Mouse (Mus musculus): ENCODE measurements around the gene Trmt1.
A peak's percentile ranks its signal among the peaks of the same experiment; 100 is the strongest.
"Not testable (repeated sequence)": the region's sequence is repeated elsewhere in the genome, so short reads cannot be mapped to it uniquely, and the experiment has no call there.

The Trmt1 gene

DNA sequence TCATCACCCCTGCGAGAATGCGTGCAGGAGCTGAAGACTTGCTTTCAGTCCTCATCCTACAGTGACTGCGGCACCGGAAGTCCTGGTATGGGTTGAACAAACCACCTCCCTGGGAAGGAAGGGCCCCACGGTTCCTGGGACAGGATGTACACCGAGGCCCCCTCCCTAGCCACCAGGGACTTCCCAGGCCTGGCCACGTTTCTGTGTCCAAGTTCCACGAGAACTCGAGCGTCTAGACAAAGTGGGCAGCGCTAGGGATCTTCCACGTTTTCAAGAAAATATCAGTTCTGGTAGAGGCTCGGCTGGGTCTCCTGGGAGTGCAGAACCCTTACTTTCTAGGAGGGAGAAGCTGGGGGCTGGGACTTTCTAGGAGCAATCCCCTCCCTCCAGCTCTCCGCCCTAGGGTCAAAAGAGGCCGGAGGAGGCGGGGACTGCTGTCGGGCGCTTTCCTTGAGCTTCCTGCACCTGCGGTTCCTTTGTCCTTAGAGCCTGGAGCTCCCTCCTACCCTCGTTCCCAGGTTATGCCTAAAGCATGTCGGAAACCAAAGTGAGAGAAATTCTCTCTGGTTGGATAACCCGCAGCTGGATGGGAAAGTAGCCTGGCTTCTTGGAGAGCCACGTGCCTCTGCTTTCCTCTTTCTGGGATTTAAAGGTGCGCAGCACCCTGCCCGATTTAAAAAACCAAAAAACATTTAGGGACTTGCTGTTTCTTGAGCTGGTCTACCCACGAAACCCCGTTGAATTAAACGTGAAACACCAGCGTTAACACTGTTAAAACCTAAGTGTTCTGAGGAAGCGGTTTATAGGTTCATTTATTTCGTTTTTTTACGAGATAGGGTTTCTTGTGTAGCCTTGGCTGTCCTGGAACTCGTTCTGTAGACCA lies 25.9 kb upstream of the Trmt1 start:
- peak; percentile 46 for DNase-seq (ENCODE audit: low spot score)

- peak; percentile 79 for DNase-seq (ENCODE audit: low spot score)
These were observed 25.2 kb upstream of the Trmt1 start for GRCm38 (mm10) chr8:84660819-84661457.

DNA sequence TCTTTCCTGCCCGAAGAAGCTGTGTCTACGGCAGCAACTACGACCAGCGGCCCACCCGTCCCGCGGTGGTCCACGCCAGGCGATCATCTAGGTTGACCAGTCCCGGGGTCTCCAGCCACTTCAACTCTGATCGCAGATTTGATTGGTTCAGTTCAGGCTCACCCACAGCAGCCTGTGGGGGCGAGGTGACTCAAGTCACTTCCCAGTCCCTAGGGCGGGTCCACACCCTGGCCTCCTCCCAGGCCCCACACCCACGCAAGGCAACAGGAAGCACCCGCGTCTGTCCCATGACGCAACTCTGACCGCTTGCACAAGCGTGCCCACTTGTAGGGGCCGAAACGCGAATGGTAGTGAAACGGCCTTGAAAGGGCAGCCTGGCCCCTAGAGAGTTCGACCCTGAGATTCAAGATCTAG lies 24.6 kb upstream of the Trmt1 start:
- peak; percentile 90 for DNase-seq (ENCODE audit: low spot score)

DNA sequence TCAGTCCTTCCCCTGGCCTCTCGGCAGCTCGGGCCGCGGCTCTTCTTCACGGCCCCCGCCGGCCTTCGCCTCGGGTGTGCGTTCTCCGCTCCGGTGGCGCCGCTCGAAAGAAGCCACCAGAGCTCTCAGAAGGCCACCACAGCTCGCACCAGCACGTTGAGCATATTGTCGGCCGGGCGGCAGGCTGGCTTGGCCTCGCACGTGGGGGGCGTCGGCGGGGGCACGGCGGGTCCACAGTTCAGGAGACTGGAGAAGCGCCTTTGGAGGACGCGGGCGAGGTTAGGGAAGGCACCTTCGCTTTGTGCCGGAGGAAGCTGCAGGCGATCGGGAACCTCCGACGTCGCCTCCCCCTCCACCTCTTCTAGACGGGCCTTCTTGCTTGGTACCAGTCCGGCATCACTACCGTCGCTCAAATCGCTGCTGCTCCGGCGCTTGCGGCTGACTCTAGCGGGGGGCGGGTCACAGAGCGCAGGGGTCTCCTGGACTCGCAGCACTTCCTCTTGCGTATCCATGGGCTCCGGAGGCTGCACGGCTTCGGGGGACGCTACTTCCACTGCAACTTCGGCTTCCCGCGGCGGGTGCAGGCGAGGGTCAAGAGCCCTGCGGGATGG lies 24.0 kb upstream of the Trmt1 start:
- peak; percentile 42 for DNase-seq (ENCODE audit: low spot score)

GRCm38 (mm10) chr8:84662581-84663065 lies 23.5 kb upstream of the Trmt1 start, which contains the start of gene Ier2:
Gene Ier2 (minus strand): TSS chr8:84662852.
- DNase-seq (ENCODE audit: low spot score): peak; percentile 95

- peak; percentile 95 for DNase-seq (ENCODE audit: low spot score)
These were observed 22.4 kb upstream of the Trmt1 start for GRCm38 (mm10) chr8:84663483-84664327.

DNA sequence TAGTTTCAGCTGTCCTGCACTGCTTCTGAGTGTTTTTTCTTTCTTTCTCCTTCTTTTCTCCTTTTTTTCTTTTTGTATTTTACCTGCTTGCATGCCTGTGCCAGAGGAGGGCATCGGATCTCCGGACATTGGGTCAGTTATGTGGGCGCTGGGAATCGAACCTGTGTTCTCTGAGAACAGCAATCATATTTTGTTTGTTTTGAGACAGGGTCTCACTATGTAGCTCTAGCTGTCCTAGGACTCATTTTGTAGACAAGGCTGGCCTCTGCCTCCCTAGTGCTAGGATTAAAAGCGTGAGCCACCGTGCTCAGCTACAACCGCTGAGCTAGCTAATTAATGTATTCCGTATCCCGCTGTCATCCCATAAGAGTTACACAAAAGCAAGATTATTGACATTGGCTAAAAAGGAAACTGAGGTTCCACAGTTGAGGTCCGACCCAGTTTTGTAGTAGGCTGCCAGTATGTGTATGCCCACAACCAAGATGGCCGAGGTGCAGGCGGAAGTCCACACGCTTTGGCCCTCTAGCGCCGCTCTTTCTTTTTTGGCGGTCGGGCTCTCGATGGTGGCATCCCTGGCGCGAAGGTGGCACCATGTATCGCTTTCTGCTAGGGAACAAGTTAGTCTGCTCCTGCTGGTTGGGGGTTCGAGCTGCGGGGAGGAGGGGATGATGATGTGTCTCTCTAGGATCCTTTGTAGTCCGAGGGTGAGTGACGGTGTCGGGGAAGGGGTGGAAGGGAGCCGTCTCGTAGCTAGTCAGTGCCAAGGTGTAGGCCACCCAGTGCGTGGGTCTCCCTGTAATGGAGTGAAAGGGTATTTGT lies 21.3 kb upstream of the Trmt1 start:
- DNase-seq (ENCODE audit: low spot score): peak; percentile 67

GRCm38 (mm10) chr8:84665385-84665893 lies 20.7 kb upstream of the Trmt1 start:
- DNase-seq (ENCODE audit: low spot score): no peak

DNA sequence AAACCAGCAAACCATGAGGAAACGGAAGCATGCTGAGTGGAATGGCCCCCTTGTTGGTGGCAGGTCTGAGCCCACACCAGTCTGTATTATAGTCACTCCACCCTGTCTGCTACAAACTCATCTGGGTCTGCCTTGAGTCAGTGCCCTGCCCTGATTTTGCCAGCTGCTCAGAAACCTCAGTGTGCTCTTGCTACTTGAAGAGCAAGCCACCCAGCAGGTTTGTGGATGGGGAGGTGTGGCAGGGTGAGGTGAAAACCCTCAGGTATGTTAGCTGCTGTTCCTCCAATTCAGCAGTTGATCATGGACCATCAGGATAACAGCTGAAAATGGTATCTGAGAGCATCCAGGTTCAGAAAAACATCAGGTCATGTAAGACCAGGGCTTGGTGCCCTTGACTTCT lies 18.0 kb upstream of the Trmt1 start:
- DNase-seq (ENCODE audit: low spot score): no peak

DNA sequence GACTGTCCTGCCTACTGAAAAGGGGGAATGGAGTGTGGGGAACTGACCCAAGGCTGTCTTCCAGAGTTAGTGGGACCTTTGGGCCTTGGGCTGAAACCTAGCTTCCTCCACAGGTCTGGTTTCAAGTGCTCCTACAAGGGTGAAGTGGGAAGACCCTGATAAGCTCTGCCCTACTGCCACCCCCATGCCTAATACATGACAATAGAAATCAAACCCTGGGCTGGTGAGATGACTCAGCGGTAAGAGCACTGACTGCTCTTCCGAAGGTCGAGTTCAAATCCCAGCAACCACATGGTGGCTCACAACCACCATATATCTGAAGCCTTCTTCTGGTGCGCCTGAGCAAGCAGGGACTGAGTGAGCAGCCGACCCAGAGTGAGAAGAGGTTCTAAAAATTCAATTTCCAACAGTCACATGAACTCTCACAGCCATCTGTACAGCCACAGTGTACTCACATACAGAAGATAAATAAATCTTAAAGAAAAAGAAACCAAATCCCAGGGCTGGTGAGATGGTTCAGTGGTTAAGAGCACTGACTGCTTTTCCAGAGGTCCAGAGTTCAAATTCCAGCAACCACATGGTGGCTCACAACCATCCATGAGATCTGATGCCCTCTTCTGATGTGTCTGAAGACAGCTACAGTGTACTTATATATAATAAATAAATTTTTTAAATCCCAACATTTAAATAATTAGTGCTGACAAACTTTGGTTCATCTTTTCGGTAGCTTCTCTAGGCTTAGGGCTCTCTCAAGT lies 17.2 kb upstream of the Trmt1 start:
- DNase-seq (ENCODE audit: low spot score): no peak

GRCm38 (mm10) chr8:84670295-84671006 lies 15.7 kb upstream of the Trmt1 start:
- not testable (repeated sequence) for DNase-seq (ENCODE audit: low spot score)

DNA sequence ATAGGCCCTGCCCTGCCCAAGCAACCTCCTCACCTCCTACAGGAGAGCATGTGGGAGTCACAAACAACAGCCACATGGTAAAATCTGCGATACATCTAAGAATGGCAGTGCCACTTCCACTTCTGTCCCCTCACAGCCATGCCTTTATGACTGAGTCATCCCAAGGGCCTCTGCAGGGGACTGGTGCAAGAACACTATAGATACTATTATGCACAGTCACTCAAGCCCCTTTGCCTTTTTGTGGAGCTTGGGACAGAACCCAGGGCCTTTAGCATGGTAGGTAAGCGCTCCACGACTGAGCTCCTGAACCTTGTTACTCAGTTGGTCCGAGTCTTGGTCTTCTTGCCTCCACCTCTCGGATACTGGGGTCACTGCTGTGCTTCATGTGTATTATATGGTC lies 8.8 kb upstream of the Trmt1 start:
- no peak for DNase-seq (ENCODE audit: low spot score)

GRCm38 (mm10) chr8:84681476-84681875 lies 4.6 kb upstream of the Trmt1 start:
- no peak for DNase-seq (ENCODE audit: low spot score)

DNA sequence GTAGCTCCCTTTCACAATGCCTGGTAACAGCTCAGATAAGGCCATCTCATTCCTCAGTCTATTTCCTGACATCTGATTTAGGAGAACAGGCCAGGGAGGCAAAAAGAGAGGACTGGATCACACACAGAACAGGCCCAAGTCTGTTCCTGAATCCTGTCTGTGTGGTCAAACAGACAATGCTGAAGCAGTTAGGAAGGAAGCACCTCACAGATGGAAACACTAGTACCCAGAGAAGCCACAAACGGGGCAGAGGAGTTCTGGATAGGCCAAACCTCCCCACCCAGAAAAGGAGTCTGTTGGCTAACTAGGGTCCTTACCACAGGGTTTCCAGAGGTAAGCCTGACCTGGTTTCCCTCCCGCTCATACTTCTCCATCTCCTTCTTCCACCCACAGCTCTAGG lies 3.9 kb upstream of the Trmt1 start:
- no peak for DNase-seq (ENCODE audit: low spot score)

DNA sequence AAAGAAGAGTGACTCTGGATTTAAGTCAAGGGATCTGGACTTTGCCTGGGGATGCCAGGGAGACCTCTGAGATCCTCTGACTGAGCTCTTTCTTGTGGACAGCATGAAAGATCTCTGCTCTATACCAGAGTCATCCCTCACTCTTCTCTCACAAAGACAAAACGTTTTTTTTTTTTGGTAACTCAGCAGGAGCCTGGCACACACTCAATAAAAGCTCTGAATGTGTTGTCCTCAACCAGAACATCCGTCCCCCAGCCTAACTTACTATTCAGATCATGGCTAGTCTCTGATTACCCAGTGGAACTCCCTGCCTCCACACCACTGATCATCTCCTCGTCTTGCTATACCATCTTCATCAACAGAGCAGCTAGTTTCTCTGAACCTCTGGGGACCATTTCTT lies 1.6 kb upstream of the Trmt1 start:
- no peak for DNase-seq (ENCODE audit: low spot score)

GRCm38 (mm10) chr8:84687003-84687704 lies 1.0 kb downstream of the Trmt1 start:
- DNase-seq (ENCODE audit: low spot score): no peak

- DNase-seq (ENCODE audit: low spot score): peak; percentile 83
These were observed 1.6 kb downstream of the Trmt1 start, which contains the start of gene Nacc1 for GRCm38 (mm10) chr8:84687705-84688100. Gene Nacc1 (minus strand): TSS chr8:84687862.

DNA sequence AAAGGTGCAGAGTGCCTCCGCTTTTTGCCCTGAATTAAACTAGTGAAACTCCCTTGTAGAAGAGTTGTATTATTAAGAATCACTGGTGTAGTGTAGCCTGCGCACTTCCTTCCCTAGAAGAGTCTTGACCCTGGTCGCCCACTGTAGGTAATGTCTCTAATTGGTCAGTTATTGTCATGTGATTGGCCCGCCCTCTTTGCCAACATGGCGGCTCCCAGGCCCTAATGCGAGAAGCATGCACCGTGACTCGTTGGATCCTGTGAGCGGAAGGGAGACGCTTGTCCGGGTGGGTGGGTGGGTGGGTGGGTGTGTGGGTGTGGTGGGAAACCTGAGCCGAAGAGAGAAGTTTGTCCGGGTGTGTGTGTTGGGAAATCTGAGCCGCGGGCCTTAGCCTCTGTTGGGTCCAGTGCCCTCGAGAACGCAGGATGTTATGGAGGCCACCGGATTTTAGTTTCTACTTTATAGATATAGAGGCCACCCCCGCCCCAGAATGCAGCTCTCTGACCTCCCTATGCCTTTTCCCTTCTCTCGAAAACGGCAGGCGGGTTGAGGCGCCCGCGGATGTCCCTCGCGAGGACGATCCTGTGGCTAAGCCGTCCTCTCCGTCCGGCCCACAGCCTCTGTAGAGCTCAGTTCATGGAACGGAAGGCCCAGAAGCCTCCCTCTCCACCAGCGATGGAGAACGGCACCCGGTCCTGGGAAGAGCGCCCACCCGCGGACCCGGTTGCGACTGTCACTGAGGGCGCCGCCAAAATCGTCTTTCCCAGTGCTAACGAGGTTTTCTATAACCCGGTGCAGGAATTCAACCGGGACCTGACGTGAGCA lies 3.2 kb downstream of the Trmt1 start:
- peak; percentile 85 for DNase-seq (ENCODE audit: low spot score)
